Mouse (Mus musculus) Patski (cell line): ENCODE measurements around the gene Bcl2a1d. TPM values are rescaled to one million over a fixed set of nuclear protein-coding genes. Genes with fewer than 3 reads are reported as not detected.
A peak's percentile ranks its signal among the peaks of the same experiment; 100 is the strongest.
"Not testable (repeated sequence)": the region's sequence is repeated elsewhere in the genome, so short reads cannot be mapped to it uniquely, and the experiment has no call there.

ENCODE experiments used
- ATAC-seq: fragments of 100-300 bp; one replicate; pipeline ENCODE4 v1.8.0; 2021
- CTCF ChIA-PET: fragments of 350-600 bp; sonication (Branson Sonifier 250); formaldehyde crosslinking; loops from one replicate; lab custom pipeline; 2022; ENCODE audit warnings: inconsistent platforms; lab: Charles Lee
- POLR2A ChIA-PET: fragments of 350-600 bp; sonication (Branson Sonifier 250); formaldehyde crosslinking; loops from one replicate; lab custom pipeline; 2022; ENCODE audit warnings: antibody characterized with exemption, inconsistent platforms; lab: Charles Lee
- DNase-seq: peaks from one replicate; pipeline ENCODE4 v3.0.0-alpha.2; 2011; ENCODE audit warnings: low read depth, low spot score
- H3K27me3 ChIP-seq: fragments of 371-371 bp; one replicate; pipeline ENCODE4 v1.5.1; 2021
- CTCF ChIP-seq: fragments of 100-300 bp; IDR thresholded peaks from one replicate; pipeline ENCODE4 v1.5.1; 2021
- in situ Hi-C: fragments of 300-500 bp; cut with MboI; formaldehyde crosslinking; loops from 3 replicates; pipeline ENCODE4 v1.11.1; 2018; ENCODE audit warnings: low pct_unique_long_range_greater_than_20kb, mixed read lengths
- polyA plus RNA-seq: library from polyadenylated mRNA; unstranded; gene quantifications from one replicate; pipeline ENCODE4 v1.2.3, GENCODE M21; 2021

Bcl2a1d gene
- 0.09 TPM for polyA plus RNA-seq

GRCm38 (mm10) chr9:88731728-88732127 lies at the start of gene Bcl2a1d:
Gene Bcl2a1d (minus strand): TSS chr9:88731914.
- POLR2A ChIA-PET, in situ Hi-C loops, H3K27me3 ChIP-seq, DNase-seq, ATAC-seq, CTCF ChIA-PET: not testable (repeated sequence)

- ATAC-seq, CTCF ChIA-PET, in situ Hi-C loops, DNase-seq, H3K27me3 ChIP-seq, POLR2A ChIA-PET: not testable (repeated sequence)
Observed at GRCm38 (mm10) chr9:88770239-88770638, 38.5 kb upstream of the Bcl2a1d start.

GRCm38 (mm10) chr9:88769470-88769869 lies 37.8 kb upstream of the Bcl2a1d start:
- CTCF ChIA-PET, POLR2A ChIA-PET, DNase-seq, in situ Hi-C loops, ATAC-seq, H3K27me3 ChIP-seq: not testable (repeated sequence)

- CTCF ChIA-PET, H3K27me3 ChIP-seq, DNase-seq, POLR2A ChIA-PET, in situ Hi-C loops: not testable (repeated sequence)
- ATAC-seq = peak; percentile 57
- TF ChIP-seq CTCF = peak; percentile 43
Observed at GRCm38 (mm10) chr9:88746687-88747086, 15.0 kb upstream of the Bcl2a1d start.

- H3K27me3 ChIP-seq, ATAC-seq, in situ Hi-C loops, POLR2A ChIA-PET, CTCF ChIA-PET, DNase-seq: not testable (repeated sequence)
Observed at GRCm38 (mm10) chr9:88746046-88746445, 14.3 kb upstream of the Bcl2a1d start.

- CTCF ChIA-PET, H3K27me3 ChIP-seq, POLR2A ChIA-PET, ATAC-seq, DNase-seq, in situ Hi-C loops: not testable (repeated sequence)
Observed at GRCm38 (mm10) chr9:88735289-88735688, 3.6 kb upstream of the Bcl2a1d start.

- ATAC-seq, in situ Hi-C loops, CTCF ChIA-PET, DNase-seq, POLR2A ChIA-PET, H3K27me3 ChIP-seq: not testable (repeated sequence)
Observed at GRCm38 (mm10) chr9:88733182-88733581, 1.5 kb upstream of the Bcl2a1d start.

- DNase-seq, CTCF ChIA-PET, in situ Hi-C loops, ATAC-seq, POLR2A ChIA-PET, H3K27me3 ChIP-seq: not testable (repeated sequence)
Observed at GRCm38 (mm10) chr9:88732334-88732733, 620 bp upstream of the Bcl2a1d start.

GRCm38 (mm10) chr9:88728311-88728710 lies 3.4 kb downstream of the Bcl2a1d start:
- ATAC-seq, in situ Hi-C loops, H3K27me3 ChIP-seq, POLR2A ChIA-PET, DNase-seq, CTCF ChIA-PET: not testable (repeated sequence)

- POLR2A ChIA-PET, DNase-seq, H3K27me3 ChIP-seq, ATAC-seq, CTCF ChIA-PET: not testable (repeated sequence)
- in situ Hi-C loops = loop anchor here (25.0 kb wide), 1 partner anchor 184 kb away; the partner anchor contains the start of gene Zfp949
Observed at GRCm38 (mm10) chr9:88721628-88722027, 10.1 kb downstream of the Bcl2a1d start.

GRCm38 (mm10) chr9:88719989-88720537 lies 11.7 kb downstream of the Bcl2a1d start, which contains the start of gene Mthfsl:
Gene Mthfsl (minus strand): TSS chr9:88720296.
- CTCF ChIA-PET = interaction anchor here (1.3 kb wide), 1 partner anchor 174 kb away, joined by 4 read pairs; no protein-coding TSS in a partner anchor
- DNase-seq = peak; percentile 10
- peak; percentile 44 for TF ChIP-seq CTCF
- H3K27me3 ChIP-seq, POLR2A ChIA-PET: not testable (repeated sequence)
- in situ Hi-C loops = loop anchor here (25.0 kb wide), 1 partner anchor 183 kb away; the partner anchor contains the start of gene Zfp949
- ATAC-seq = peak; percentile 74

GRCm38 (mm10) chr9:88719073-88719921 lies 12.4 kb downstream of the Bcl2a1d start:
- ATAC-seq = peak; percentile 96
- in situ Hi-C loops = loop anchor here (25.0 kb wide), 1 partner anchor 182 kb away; the partner anchor contains the start of gene Zfp949
- H3K27me3 ChIP-seq, DNase-seq: not testable (repeated sequence)
- ChIA-PET POLR2A (interaction anchor here (0.7 kb wide), 1 partner anchor 282 kb away, joined by 3 read pairs; no protein-coding TSS in a partner anchor), CTCF (interaction anchor here (1.3 kb wide), 1 partner anchor 174 kb away, joined by 4 read pairs; no protein-coding TSS in a partner anchor)

GRCm38 (mm10) chr9:88718593-88718992 lies 13.1 kb downstream of the Bcl2a1d start:
- not testable (repeated sequence) for ATAC-seq
- POLR2A ChIA-PET = interaction anchor here (0.7 kb wide), 1 partner anchor 281 kb away, joined by 3 read pairs; no protein-coding TSS in a partner anchor
- in situ Hi-C loops = loop anchor here (25.0 kb wide), 1 partner anchor 181 kb away; the partner anchor contains the start of gene Zfp949

More at GRCm38 (mm10) chr9:88718593-88718992, 13.1 kb downstream of the Bcl2a1d start:
- DNase-seq, H3K27me3 ChIP-seq, CTCF ChIA-PET: not testable (repeated sequence)
